Mouse (Mus musculus): ENCODE measurements at regions not wholly inside any gene's neighbourhood (a gene's known extent, or its start where the extent isn't known, plus 50 kb on each side); places are given as distances from the start of the nearest gene placed in this dataset.

DNA sequence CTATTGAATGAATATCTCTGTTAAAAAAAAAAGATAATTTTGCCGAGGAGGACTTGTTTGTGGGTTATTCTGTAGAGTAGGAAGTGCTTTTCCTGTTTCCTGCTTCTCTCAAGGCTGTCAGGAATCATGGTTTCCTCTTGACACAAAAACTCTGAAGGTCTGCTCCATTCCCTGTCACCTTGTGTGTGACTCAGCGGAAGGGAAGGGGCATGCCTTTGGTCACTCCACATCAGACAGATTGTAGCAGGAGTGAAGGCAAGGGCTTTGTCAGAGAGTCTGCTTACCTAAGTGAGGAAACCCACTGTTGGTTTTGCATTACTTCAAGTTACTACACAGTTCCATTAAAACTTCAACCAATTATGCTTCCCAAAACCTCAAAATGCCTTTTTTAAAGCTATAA is 699.0 kb upstream of the Marcks start:
- TF ChIP-seq POLR2A (IDR thresholded peaks at IDR 0.05; ENCODE audit: borderline replicate concordance, extremely low read depth, insufficient read depth, insufficient read length, poor library complexity, severe bottlenecking) (no peak), CTCF (IDR thresholded peaks at IDR 0.05; ENCODE audit: borderline replicate concordance, extremely low read depth, insufficient read depth, insufficient read length) (no peak)
